Mouse (Mus musculus) ES-E14 (cell line): ENCODE data around the gene Zfp607b.

ENCODE experiments used
- CHD2 ChIP-seq: IDR thresholded peaks from 2 replicates; pipeline ENCODE4 v1.6.1; 2014; ENCODE audit warnings: mild to moderate bottlenecking, low read depth, low read length, inconsistent platforms
- HCFC1 ChIP-seq: IDR thresholded peaks from 2 replicates; pipeline ENCODE4 v1.6.1; 2012; ENCODE audit warnings: low read length, inconsistent platforms, borderline replicate concordance; ENCODE audit not compliant: insufficient read depth
- ZC3H11A ChIP-seq: IDR thresholded peaks from 2 replicates; pipeline ENCODE4 v1.6.1; 2012; ENCODE audit warnings: low read depth, mild to moderate bottlenecking, inconsistent platforms, low read length, borderline replicate concordance
- ZNF384 ChIP-seq: IDR thresholded peaks from 2 replicates; pipeline ENCODE4 v1.6.1; 2012; ENCODE audit warnings: low read depth, low read length, inconsistent platforms

DNA sequence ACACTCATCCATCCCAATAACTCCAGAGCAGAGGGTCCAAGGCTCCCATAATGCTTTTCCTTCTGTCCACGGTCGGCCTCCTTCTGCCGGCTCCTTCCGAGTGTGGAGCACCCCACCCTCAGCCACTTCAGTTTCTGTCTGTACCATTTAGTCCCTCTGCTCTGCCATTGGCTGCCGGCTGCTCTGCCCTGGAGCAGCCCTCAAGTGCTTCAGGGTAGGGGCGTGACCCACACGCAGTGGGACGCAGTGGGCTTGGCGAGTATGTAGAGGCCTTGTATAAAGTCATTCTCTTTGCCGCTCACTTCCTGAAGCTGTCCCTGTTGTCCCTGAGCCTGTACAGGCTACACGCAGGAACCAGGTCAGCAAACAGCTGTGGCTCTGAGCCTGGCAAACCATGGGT lies 39.4 kb upstream of the Zfp607b start:
- no peak for TF ChIP-seq CHD2
- no peak for TF ChIP-seq ZNF384
- TF ChIP-seq HCFC1 = no peak
- no peak for TF ChIP-seq ZC3H11A
